Mouse (Mus musculus) stomach, adult 2 months (tissue): ENCODE results near the gene Ufl1. TPM values are rescaled to one million over a fixed set of nuclear protein-coding genes. Genes with fewer than 3 reads are reported as not detected.

Experiments used
- polyA plus RNA-seq: library from polyadenylated mRNA; depleted of rRNA; stranded (reverse); fragments of >200 nt; gene quantifications from 2 replicates; pipeline ENCODE4 v1.2.3, GENCODE M21; 2012; rRNA removed

Gene Ufl1
- 0.49 and 0.74 TPM in 2 replicates for polyA plus RNA-seq

DNA sequence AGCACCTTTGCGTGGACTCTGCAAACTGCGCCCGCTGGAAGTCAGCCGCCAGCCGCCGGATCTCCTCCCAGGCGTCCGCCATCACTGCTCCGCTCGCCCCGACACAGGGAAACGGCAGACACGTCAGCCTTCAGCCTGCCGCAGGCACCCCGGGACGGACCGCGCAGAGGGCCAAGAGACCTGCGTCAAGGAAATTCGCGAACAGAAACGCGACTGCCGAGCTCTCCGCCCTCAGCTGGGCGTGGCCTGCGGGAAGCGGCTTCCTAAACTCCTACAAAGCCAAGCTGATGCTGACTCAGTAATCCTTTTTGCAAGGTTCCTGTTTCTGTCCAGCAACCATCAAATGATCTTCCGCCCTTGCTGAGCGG, at the start of gene Ufl1:
Gene Ufl1 (minus strand): TSS at position 151 of the 368 bp plus-strand sequence.

GRCm38 (mm10) chr4:25242776-25243175, 38.8 kb downstream of the Ufl1 start, which contains the start of gene Fhl5:
Fhl5 (minus strand) TSS chr4:25242876.

Other genes with a start within 250 kb of the Ufl1 start
- gene Fhl5, start 38.9 kb downstream of the Ufl1 start, polyA plus RNA-seq = not detected in 2 replicates